Mouse (Mus musculus): Measurements from ENCODE around the gene Chchd10.

Chchd10 gene

GRCm38 (mm10) chr10:75950791-75951210 is 17.9 kb downstream of the Chchd10 start:
- no peak for DNase-seq (ENCODE audit: low spot score)

DNA sequence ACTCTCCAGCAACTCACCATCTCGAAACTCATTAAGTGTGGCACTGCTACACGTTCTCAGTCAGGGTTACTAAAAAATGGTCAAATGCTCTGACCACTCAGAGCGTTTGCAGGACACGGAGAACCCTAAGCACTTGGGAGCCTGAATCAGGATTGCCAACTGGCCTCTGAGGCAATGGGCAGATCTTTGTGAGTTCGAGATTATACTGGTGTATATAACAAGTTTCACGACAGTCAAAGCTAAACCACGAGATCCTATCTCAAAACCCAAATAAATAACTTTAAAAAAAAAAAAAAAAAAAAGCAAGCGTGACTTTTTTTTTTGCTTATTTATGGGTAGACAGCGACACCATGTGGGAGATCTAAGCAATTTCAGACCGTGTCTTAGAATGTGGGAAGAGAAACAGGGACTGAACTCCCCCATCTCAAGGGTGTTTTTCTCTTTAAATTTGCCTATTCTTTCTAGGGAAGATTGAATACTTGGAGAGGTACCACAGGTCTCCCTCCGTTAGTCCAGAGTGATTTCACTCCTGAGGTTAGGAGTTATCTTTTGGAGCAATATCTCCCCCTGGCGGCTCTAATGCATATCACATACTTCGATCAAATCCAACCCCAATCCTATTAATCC is 18.6 kb downstream of the Chchd10 start:
- DNase-seq (ENCODE audit: low spot score): peak; percentile 73

- DNase-seq (ENCODE audit: low spot score): no peak
These were observed 21.5 kb downstream of the Chchd10 start, which contains the start of gene Gm5134 for GRCm38 (mm10) chr10:75954381-75954811. Gene Gm5134 (plus strand): TSS chr10:75954514.

DNA sequence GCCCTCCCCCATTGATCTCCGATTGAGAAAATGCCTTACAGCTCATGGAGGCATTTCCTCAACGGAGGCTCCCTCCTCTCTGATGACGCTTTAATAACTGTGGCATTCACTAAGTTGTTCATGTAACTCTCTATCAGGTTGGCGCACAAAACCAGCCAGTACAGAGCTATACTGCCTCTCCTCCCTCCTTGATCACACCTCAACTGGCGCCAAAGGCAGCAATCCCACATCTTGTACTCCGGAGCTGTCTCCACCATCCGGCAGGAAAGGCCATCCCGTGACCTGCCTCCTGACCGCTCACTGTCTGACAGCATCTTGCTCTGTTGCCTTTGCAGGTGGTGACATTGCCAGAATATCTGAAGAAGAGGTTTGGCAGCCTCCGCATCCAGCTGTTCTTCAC is 40.9 kb downstream of the Chchd10 start:
- DNase-seq (ENCODE audit: low spot score): no peak

DNA sequence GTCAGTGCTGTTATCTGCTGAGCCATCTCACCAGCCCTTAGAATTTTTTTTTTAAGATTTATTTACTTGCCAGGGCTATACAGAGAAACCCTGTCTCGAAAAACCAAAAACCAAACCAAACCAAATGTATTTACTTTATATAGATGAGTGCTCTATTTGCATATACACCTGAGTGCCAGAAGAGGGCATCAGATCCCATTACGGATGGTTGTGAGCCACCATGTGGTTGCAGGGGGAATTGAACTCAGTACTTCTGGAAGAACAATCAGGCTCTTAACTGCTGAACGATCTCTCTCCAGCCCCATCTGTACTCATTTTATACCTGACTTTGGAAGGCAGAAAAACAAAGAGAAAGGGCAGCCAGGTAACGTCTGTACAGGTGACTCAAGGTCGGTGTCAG is 42.3 kb downstream of the Chchd10 start:
- DNase-seq (ENCODE audit: low spot score): peak; percentile 11

DNA sequence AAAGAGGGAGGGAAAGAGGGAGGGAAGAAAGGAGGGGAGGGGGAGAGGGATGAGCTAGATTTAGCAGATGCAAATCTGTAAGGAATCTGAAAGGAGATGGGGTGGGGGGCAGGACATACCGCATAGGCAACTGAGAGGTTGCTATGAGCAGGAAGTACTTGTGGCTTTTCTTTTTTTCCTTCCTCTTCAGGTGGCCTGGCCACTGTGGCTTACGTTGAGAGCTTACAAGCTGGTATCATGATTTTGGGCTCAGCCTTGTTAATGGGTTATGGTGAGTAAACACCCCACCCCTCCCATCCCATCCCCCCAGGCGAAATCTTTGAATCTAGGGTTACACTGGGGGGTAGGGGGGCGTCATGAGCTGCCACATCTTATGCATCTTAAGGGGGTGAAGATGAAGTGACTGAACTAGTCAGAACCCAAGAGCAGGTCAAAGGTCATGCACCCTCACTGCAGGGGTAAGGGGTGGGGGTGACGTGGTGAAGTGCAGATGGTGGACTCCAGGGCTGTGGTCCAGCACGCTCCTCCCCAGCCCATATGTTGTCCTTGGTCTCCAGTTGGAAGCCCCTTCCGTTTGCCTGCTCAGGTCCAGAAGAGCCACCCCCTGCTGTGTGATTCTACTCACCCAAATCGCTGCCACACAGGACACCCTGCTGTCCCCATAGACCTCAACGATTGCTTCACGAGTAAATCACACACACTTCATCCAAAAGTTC is 45.3 kb downstream of the Chchd10 start:
- no peak for DNase-seq (ENCODE audit: low spot score)

- no peak for DNase-seq (ENCODE audit: low spot score)
These were observed 45.9 kb downstream of the Chchd10 start for GRCm38 (mm10) chr10:75978835-75979157.

- DNase-seq (ENCODE audit: low spot score): no peak
These were observed 46.5 kb downstream of the Chchd10 start for GRCm38 (mm10) chr10:75979432-75979831.

Data from MN1 (cell line).